Mouse (Mus musculus): ENCODE measurements around the gene Sugct. TPM values are rescaled to one million over a fixed set of nuclear protein-coding genes. Genes with fewer than 3 reads are reported as not detected.

Sugct gene
- polyA plus RNA-seq, 1 experiment from 2014 or later, result 6.0 TPM

- 68% methylated on average over 1 of the region's 1 CpGs for WGBS
- no peaks in the 10 kb centered on the region for H3K4me1 ChIP-seq (ENCODE audit: control insufficient read depth in 2 of 2, insufficient read depth in 2 of 2, low read length in 2 of 2)
- no peak overlapping the region for H3K4me2 ChIP-seq (ENCODE audit: low read length)
- no peak overlapping the region for H3K9ac ChIP-seq (ENCODE audit: low read length)
- H3K9me3 ChIP-seq (ENCODE audit: control insufficient read depth, low read length), result no peaks in the 10 kb centered on the region
- H3K27me3 ChIP-seq (ENCODE audit: control insufficient read depth, insufficient read depth, low read length), result no peaks in the 10 kb centered on the region
- ATAC-seq (ENCODE audit: insufficient number of reproducible peaks, insufficient read depth, low FRiP score, low read depth), result no peak
- H3K27ac ChIP-seq (replicated peaks in 1 of 2; ENCODE audit: control insufficient read depth in 1 of 2, insufficient read depth in 1 of 2, low read depth in 2 of 2, low read length in 2 of 2), result no peak overlapping the region
- no peak overlapping the region for H3K4me3 ChIP-seq (ENCODE audit: control insufficient read depth in 1 of 2, insufficient read depth in 1 of 2, low read depth in 1 of 2, low read length in 2 of 2)
- no peaks in the 10 kb centered on the region for H3K36me3 ChIP-seq (ENCODE audit: control insufficient read depth, insufficient read depth, low read length)
Measured at GRCm38 (mm10) chr13:17420557-17420956, 274.8 kb downstream of the Sugct start.

- Histone ChIP-seq H3K36me3 (ENCODE audit: control insufficient read depth, insufficient read depth, low read length) (no peaks in the 10 kb centered on the region), H3K27ac (replicated peaks in 1 of 2; ENCODE audit: control insufficient read depth in 1 of 2, insufficient read depth in 1 of 2, low read depth in 2 of 2, low read length in 2 of 2) (no peak overlapping the region), H3K9me3 (ENCODE audit: control insufficient read depth, low read length) (no peaks in the 10 kb centered on the region), H3K4me3 (ENCODE audit: control insufficient read depth in 1 of 2, insufficient read depth in 1 of 2, low read depth in 1 of 2, low read length in 2 of 2) (no peak overlapping the region), H3K9ac (ENCODE audit: low read length) (no peak overlapping the region), H3K4me1 (ENCODE audit: control insufficient read depth in 2 of 2, insufficient read depth in 2 of 2, low read length in 2 of 2) (no peaks in the 10 kb centered on the region), H3K27me3 (ENCODE audit: control insufficient read depth, insufficient read depth, low read length) (no peaks in the 10 kb centered on the region), H3K4me2 (ENCODE audit: low read length) (no peak overlapping the region)
- ATAC-seq (ENCODE audit: insufficient number of reproducible peaks, insufficient read depth, low FRiP score, low read depth), result no peak
- 92% methylated on average over 8 of the region's 8 CpGs for WGBS
Measured at GRCm38 (mm10) chr13:17342836-17343235, 352.5 kb downstream of the Sugct start.

DNA sequence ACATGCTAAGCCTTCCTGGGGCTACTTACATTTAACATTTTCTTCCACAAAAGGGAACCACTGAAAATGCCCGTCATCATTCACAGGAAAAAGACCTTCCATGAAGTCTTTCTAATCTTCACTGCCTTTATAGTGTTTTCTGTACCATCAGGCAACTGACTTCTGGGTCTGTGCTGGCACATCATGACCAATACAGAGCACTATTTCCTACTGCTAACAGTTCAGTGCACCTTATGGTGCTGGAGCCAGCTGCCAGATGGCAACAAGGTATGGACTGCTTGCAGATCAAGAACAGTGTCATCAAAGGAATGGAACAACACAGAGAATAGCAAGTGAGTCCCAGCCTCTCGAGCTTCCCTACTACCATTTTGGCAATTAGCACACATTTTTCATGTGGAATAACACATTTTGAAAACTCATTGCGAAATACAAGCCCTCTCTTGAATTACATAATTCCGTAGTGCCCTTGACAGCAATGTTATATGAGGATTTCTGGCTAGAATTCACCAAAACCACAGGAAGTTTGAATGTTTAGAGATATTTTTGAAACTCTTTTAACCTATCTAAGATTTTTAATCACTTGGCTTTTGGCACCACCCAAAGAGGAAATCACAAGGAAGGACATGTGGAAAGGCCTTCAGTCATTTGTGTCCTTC is 359.3 kb downstream of the Sugct start:
- no peak overlapping the region for H3K4me2 ChIP-seq (ENCODE audit: low read length)
- no peak overlapping the region for H3K4me3 ChIP-seq (ENCODE audit: control insufficient read depth in 1 of 2, insufficient read depth in 1 of 2, low read depth in 1 of 2, low read length in 2 of 2)
- ATAC-seq (ENCODE audit: insufficient number of reproducible peaks, insufficient read depth, low FRiP score, low read depth), result no peak
- no peaks in the 10 kb centered on the region for H3K9me3 ChIP-seq (ENCODE audit: control insufficient read depth, low read length)
- no peaks in the 10 kb centered on the region for H3K4me1 ChIP-seq (ENCODE audit: control insufficient read depth in 2 of 2, insufficient read depth in 2 of 2, low read length in 2 of 2)
- no peak overlapping the region for H3K27ac ChIP-seq (replicated peaks in 1 of 2; ENCODE audit: control insufficient read depth in 1 of 2, insufficient read depth in 1 of 2, low read depth in 2 of 2, low read length in 2 of 2)
- no peak overlapping the region for H3K9ac ChIP-seq (ENCODE audit: low read length)
- no peaks in the 10 kb centered on the region for H3K36me3 ChIP-seq (ENCODE audit: control insufficient read depth, insufficient read depth, low read length)
- H3K27me3 ChIP-seq (ENCODE audit: control insufficient read depth, insufficient read depth, low read length), result no peaks in the 10 kb centered on the region
- whole genome bisulfite sequencing, result 80% methylated on average over 4 of the region's 4 CpGs

- Histone ChIP-seq H3K36me3 (ENCODE audit: control insufficient read depth, insufficient read depth, low read length) (no peaks in the 10 kb centered on the region), H3K4me1 (ENCODE audit: control insufficient read depth in 2 of 2, insufficient read depth in 2 of 2, low read length in 2 of 2) (no peaks in the 10 kb centered on the region), H3K4me3 (ENCODE audit: control insufficient read depth in 1 of 2, insufficient read depth in 1 of 2, low read depth in 1 of 2, low read length in 2 of 2) (no peak overlapping the region), H3K4me2 (ENCODE audit: low read length) (no peak overlapping the region), H3K9ac (ENCODE audit: low read length) (no peak overlapping the region), H3K27me3 (ENCODE audit: control insufficient read depth, insufficient read depth, low read length) (no peaks in the 10 kb centered on the region), H3K9me3 (ENCODE audit: control insufficient read depth, low read length) (no peaks in the 10 kb centered on the region), H3K27ac (replicated peaks in 1 of 2; ENCODE audit: control insufficient read depth in 1 of 2, insufficient read depth in 1 of 2, low read depth in 2 of 2, low read length in 2 of 2) (no peak overlapping the region)
- 77% methylated on average over 4 of the region's 4 CpGs for WGBS
- no peak for ATAC-seq (ENCODE audit: insufficient number of reproducible peaks, insufficient read depth, low FRiP score, low read depth)
Measured at GRCm38 (mm10) chr13:17326863-17327262, 368.5 kb downstream of the Sugct start.

DNA sequence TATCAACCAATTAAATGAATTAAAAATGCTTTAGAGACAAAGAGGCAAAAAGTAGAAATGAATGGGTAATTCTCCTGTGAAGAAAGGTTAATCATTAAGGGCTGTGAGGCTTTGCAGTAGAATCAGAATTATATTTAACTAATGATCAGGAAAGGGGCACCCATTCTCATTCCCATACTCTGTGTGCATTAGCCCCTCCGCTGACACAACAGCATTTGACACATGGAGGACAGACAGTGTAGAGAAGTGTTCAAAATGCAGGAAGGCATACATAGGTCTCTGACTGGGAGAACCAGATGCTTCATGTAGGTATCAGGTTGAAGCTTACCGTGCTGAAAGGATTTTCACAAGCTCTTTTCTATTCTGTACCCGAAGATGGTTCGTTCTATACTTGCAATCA is 393.8 kb downstream of the Sugct start:
- Histone ChIP-seq H3K4me1 (ENCODE audit: control insufficient read depth in 2 of 2, insufficient read depth in 2 of 2, low read length in 2 of 2) (peaks cover 0 to 6% of the 10 kb centered on the region in 2 experiments; a peak in 2 of 4 replicates), H3K4me3 (ENCODE audit: control insufficient read depth in 1 of 2, insufficient read depth in 1 of 2, low read depth in 1 of 2, low read length in 2 of 2) (no peak overlapping the region), H3K27ac (replicated peaks in 1 of 2; ENCODE audit: control insufficient read depth in 1 of 2, insufficient read depth in 1 of 2, low read depth in 2 of 2, low read length in 2 of 2) (no peak overlapping the region), H3K27me3 (ENCODE audit: control insufficient read depth, insufficient read depth, low read length) (no peaks in the 10 kb centered on the region), H3K9me3 (ENCODE audit: control insufficient read depth, low read length) (no peaks in the 10 kb centered on the region), H3K36me3 (ENCODE audit: control insufficient read depth, insufficient read depth, low read length) (no peaks in the 10 kb centered on the region), H3K4me2 (ENCODE audit: low read length) (no peak overlapping the region), H3K9ac (ENCODE audit: low read length) (no peak overlapping the region)
- WGBS, result 78% methylated on average over 4 of the region's 4 CpGs
- no peak for ATAC-seq (ENCODE audit: insufficient number of reproducible peaks, insufficient read depth, low FRiP score, low read depth)

DNA sequence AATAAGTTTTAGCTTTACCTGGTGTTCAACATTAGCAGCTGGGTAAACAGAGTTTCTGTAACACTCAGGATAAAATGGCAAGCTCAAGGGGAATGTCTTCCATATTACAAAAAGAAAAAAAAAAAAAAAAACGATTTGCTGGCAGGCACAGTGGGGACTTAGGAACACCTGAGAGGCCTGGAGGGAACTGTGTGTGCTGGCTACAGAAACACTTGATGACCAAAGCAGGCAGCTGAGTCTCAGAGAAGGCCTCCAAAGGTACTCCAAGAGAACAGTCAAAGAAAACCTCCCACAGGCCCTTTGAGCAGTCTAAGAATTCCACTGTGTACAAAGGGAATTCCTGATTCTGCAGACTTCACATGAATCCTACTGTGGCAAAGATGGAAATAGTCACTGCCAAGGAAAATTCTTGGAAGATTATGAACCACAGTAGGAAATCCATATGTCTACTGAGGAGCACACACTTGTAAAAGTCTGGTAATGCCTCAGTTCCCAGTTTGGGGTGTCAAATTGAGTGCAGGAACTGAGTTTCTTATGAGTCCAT is 397.8 kb downstream of the Sugct start:
- H3K9me3 ChIP-seq (ENCODE audit: control insufficient read depth, low read length), result no peaks in the 10 kb centered on the region
- no peak overlapping the region for H3K4me2 ChIP-seq (ENCODE audit: low read length)
- no peak overlapping the region for H3K9ac ChIP-seq (ENCODE audit: low read length)
- 62% methylated on average over 1 of the region's 1 CpGs for WGBS
- no peak overlapping the region for H3K27ac ChIP-seq (replicated peaks in 1 of 2; ENCODE audit: control insufficient read depth in 1 of 2, insufficient read depth in 1 of 2, low read depth in 2 of 2, low read length in 2 of 2)
- no peak for ATAC-seq (ENCODE audit: insufficient number of reproducible peaks, insufficient read depth, low FRiP score, low read depth)
- H3K4me1 ChIP-seq (ENCODE audit: control insufficient read depth in 2 of 2, insufficient read depth in 2 of 2, low read length in 2 of 2), result peaks cover 0 to 6% of the 10 kb centered on the region in 2 experiments; a peak in 2 of 4 replicates
- H3K4me3 ChIP-seq (ENCODE audit: control insufficient read depth in 1 of 2, insufficient read depth in 1 of 2, low read depth in 1 of 2, low read length in 2 of 2), result no peak overlapping the region
- no peaks in the 10 kb centered on the region for H3K36me3 ChIP-seq (ENCODE audit: control insufficient read depth, insufficient read depth, low read length)
- no peaks in the 10 kb centered on the region for H3K27me3 ChIP-seq (ENCODE audit: control insufficient read depth, insufficient read depth, low read length)

DNA sequence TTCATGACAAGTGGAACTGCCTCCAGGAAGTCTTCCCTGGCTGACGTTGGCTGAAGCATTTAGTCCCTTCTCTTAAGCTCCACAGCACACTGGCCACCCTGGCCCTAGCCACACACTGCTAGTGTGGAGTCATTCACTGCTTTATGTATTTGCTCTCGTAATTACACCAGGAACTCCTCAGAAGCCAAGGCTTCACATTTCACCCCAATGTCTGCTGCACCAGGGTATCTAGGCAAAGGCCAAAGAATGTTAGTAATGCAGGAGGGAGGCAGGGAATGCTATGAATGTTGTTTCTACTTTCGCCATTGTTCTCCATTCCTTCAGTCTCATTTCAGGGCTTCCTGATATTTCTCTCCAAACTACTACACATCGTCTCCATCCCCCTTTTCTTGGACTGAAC is 398.4 kb downstream of the Sugct start:
- 26% methylated on average over 4 of the region's 4 CpGs for WGBS
- ATAC-seq (ENCODE audit: insufficient number of reproducible peaks, insufficient read depth, low FRiP score, low read depth), result no peak
- H3K4me2 ChIP-seq (ENCODE audit: low read length), result no peak overlapping the region
- H3K9ac ChIP-seq (ENCODE audit: low read length), result no peak overlapping the region
- H3K9me3 ChIP-seq (ENCODE audit: control insufficient read depth, low read length), result no peaks in the 10 kb centered on the region
- H3K27me3 ChIP-seq (ENCODE audit: control insufficient read depth, insufficient read depth, low read length), result no peaks in the 10 kb centered on the region
- no peaks in the 10 kb centered on the region for H3K36me3 ChIP-seq (ENCODE audit: control insufficient read depth, insufficient read depth, low read length)
- peaks cover under 1 to 8% of the 10 kb centered on the region in 2 experiments; a peak in 3 of 4 replicates for H3K4me1 ChIP-seq (ENCODE audit: control insufficient read depth in 2 of 2, insufficient read depth in 2 of 2, low read length in 2 of 2)
- no peak overlapping the region for H3K27ac ChIP-seq (replicated peaks in 1 of 2; ENCODE audit: control insufficient read depth in 1 of 2, insufficient read depth in 1 of 2, low read depth in 2 of 2, low read length in 2 of 2)
- H3K4me3 ChIP-seq (ENCODE audit: control insufficient read depth in 1 of 2, insufficient read depth in 1 of 2, low read depth in 1 of 2, low read length in 2 of 2), result no peak overlapping the region

GRCm38 (mm10) chr13:17296460-17296859 is 398.9 kb downstream of the Sugct start:
- no peak overlapping the region for H3K4me2 ChIP-seq (ENCODE audit: low read length)
- H3K9me3 ChIP-seq (ENCODE audit: control insufficient read depth, low read length), result no peaks in the 10 kb centered on the region
- H3K4me3 ChIP-seq (ENCODE audit: control insufficient read depth in 1 of 2, insufficient read depth in 1 of 2, low read depth in 1 of 2, low read length in 2 of 2), result no peak overlapping the region
- no peak for ATAC-seq (ENCODE audit: insufficient number of reproducible peaks, insufficient read depth, low FRiP score, low read depth)
- H3K27ac ChIP-seq (replicated peaks in 1 of 2; ENCODE audit: control insufficient read depth in 1 of 2, insufficient read depth in 1 of 2, low read depth in 2 of 2, low read length in 2 of 2), result no peak overlapping the region
- WGBS, result 51% methylated on average over 3 of the region's 3 CpGs
- no peaks in the 10 kb centered on the region for H3K27me3 ChIP-seq (ENCODE audit: control insufficient read depth, insufficient read depth, low read length)
- peaks cover 4 to 12% of the 10 kb centered on the region in 2 experiments; a peak in 3 of 4 replicates for H3K4me1 ChIP-seq (ENCODE audit: control insufficient read depth in 2 of 2, insufficient read depth in 2 of 2, low read length in 2 of 2)
- no peak overlapping the region for H3K9ac ChIP-seq (ENCODE audit: low read length)
- no peaks in the 10 kb centered on the region for H3K36me3 ChIP-seq (ENCODE audit: control insufficient read depth, insufficient read depth, low read length)
